Mouse (Mus musculus) adrenal gland, adult 2 months (tissue): Measurements from ENCODE around the gene Hoxa5. TPM values are rescaled to one million over a fixed set of nuclear protein-coding genes. Genes with fewer than 3 reads are reported as not detected.

Source experiments
- microRNA-seq, 2 experiments: library from miRNA; unstranded; fragments of <30 nt; microRNA quantifications; one replicate each; pipeline ENCODE4 v1.2.0; 2021
- polyA plus RNA-seq: library from polyadenylated mRNA; depleted of rRNA; stranded (reverse); fragments of >200 nt; gene quantifications from 2 replicates; pipeline ENCODE4 v1.2.3, GENCODE M21; 2012; rRNA removed
- total RNA-seq, 2 experiments: library from RNA; stranded (reverse); gene quantifications; 2 replicates each; pipeline ENCODE4 v1.2.3; 2021

Gene Hoxa5
- total and polyA plus RNA-seq, 3 experiments = 12.9 to 22.8 (median 13.6) TPM

Small RNA genes within 50 kb of the gene (microRNA-seq; reads per million reads assigned to microRNA genes)
- 306 to 402 reads per million in 2 experiments for gene Mir196b

Other genes with a start within 250 kb of the Hoxa5 start
- gene Skap2, start 192.0 kb downstream of the Hoxa5 start, total RNA-seq = 10 to 100 TPM; 45.6 to 57.5 TPM
- gene Skap2, start 192.0 kb downstream of the Hoxa5 start, polyA plus RNA-seq = 2.9 and 3.5 TPM in 2 replicates
- gene Hoxa1, start 46.3 kb downstream of the Hoxa5 start, total RNA-seq = under 1 TPM; 0.52 to 0.86 TPM
- 0.47 and 0.68 TPM in 2 replicates for gene Hoxa1, start 46.3 kb downstream of the Hoxa5 start, polyA plus RNA-seq
- gene Hoxa2, start 39.8 kb downstream of the Hoxa5 start, total RNA-seq = 1 to 10 TPM; 1.5 to 2.6 TPM
- gene Hoxa2, start 39.8 kb downstream of the Hoxa5 start, polyA plus RNA-seq = 1.1 and 1.7 TPM in 2 replicates
- gene 5730596B20Rik, start 27.1 kb downstream of the Hoxa5 start, total RNA-seq = under 1 TPM; 0.35 to 0.41 TPM
- gene 5730596B20Rik, start 27.1 kb downstream of the Hoxa5 start, polyA plus RNA-seq = 0.02 and 0.04 TPM in 2 replicates
- 1 to 10 TPM; 2.2 to 6.3 TPM for gene Hoxa4, start 12.8 kb downstream of the Hoxa5 start, total RNA-seq
- gene Hoxa4, start 12.8 kb downstream of the Hoxa5 start, polyA plus RNA-seq = 0.99 and 4.0 TPM in 2 replicates
- 1 to 10 TPM; 1.9 to 4.5 TPM for gene Hoxa6, start 4.1 kb upstream of the Hoxa5 start, total RNA-seq
- gene Hoxa6, start 4.1 kb upstream of the Hoxa5 start, polyA plus RNA-seq = 3.6 and 3.8 TPM in 2 replicates
- 1 to 10 TPM; 2.7 to 5.4 TPM for gene Hoxa3, start 8.7 kb upstream of the Hoxa5 start, total RNA-seq
- 6.8 and 8.1 TPM in 2 replicates for gene Hoxa3, start 8.7 kb upstream of the Hoxa5 start, polyA plus RNA-seq
- gene Gm28308, start 8.8 kb upstream of the Hoxa5 start, total RNA-seq = 1 to 10 TPM in 1 of 2 experiments, not detected in 1; 1.0 TPM
- 1.9 and 2.5 TPM in 2 replicates for gene Gm28308, start 8.8 kb upstream of the Hoxa5 start, polyA plus RNA-seq
- 10 to 100 TPM; 15.3 to 30.3 TPM for gene Hoxa7, start 17.3 kb upstream of the Hoxa5 start, total RNA-seq
- 21.3 and 26.8 TPM in 2 replicates for gene Hoxa7, start 17.3 kb upstream of the Hoxa5 start, polyA plus RNA-seq
- gene Hoxa9, start 26.5 kb upstream of the Hoxa5 start, total RNA-seq = 1 to 10 TPM in 1 of 2 experiments, under 1 TPM in 1; 0.75 to 1.6 TPM
- gene Hoxa9, start 26.5 kb upstream of the Hoxa5 start, polyA plus RNA-seq = 1.7 and 3.8 TPM in 2 replicates
- not detected for gene Hoxa10, start 36.3 kb upstream of the Hoxa5 start, total RNA-seq
- 0.22 TPM in 1 of 2 replicates, not detected in the other for gene Hoxa10, start 36.3 kb upstream of the Hoxa5 start, polyA plus RNA-seq
- gene Hoxa11, start 41.2 kb upstream of the Hoxa5 start, total RNA-seq = not detected
- not detected in 2 replicates for gene Hoxa11, start 41.2 kb upstream of the Hoxa5 start, polyA plus RNA-seq
- gene Hoxa13, start 56.3 kb upstream of the Hoxa5 start, total RNA-seq = not detected
- gene Hoxa13, start 56.3 kb upstream of the Hoxa5 start, polyA plus RNA-seq = not detected in 2 replicates
- under 1 TPM in 1 of 2 experiments, not detected in 1; 0.14 TPM for gene Evx1, start 108.9 kb upstream of the Hoxa5 start, total RNA-seq
- not detected in 2 replicates for gene Evx1, start 108.9 kb upstream of the Hoxa5 start, polyA plus RNA-seq